Mouse (Mus musculus) bone marrow, adult 2 months (tissue): Measurements from ENCODE around the gene Hba-x.

Source experiments
- CTCF ChIP-seq: fragments of 200-500 bp; IDR thresholded peaks from 2 replicates; pipeline ENCODE4 v1.5.1; 2011; ENCODE audit warnings: low read length, control low read depth; ENCODE audit not compliant: control insufficient read depth, insufficient read depth
- POLR2A ChIP-seq: fragments of 200-500 bp; IDR thresholded peaks from 2 replicates; pipeline ENCODE4 v1.6.1; 2011; ENCODE audit warnings: low read depth, mild to moderate bottlenecking, control low read depth, low read length, borderline replicate concordance; ENCODE audit not compliant: control insufficient read depth

GRCm38 (mm10) chr11:32298532-32298918, 22.3 kb downstream of the Hba-x start:
- no peak for TF ChIP-seq POLR2A
- no peak for TF ChIP-seq CTCF
